Mouse (Mus musculus) kidney, adult 2 months (tissue): ENCODE results near the gene Micall1. TPM values are rescaled to one million over a fixed set of nuclear protein-coding genes. Genes with fewer than 3 reads are reported as not detected.

Source experiments
- DNase-seq: peaks from one replicate; pipeline ENCODE4 v3.0.0; 2021
- H3K27ac ChIP-seq: fragments of 200-500 bp; 2 replicates; pipeline ENCODE4 v1.5.1; 2012; ENCODE audit warnings: low read depth, low read length, control low read depth, inconsistent platforms; ENCODE audit not compliant: insufficient read depth
- H3K27me3 ChIP-seq: fragments of 200-500 bp; replicated peaks from 2 replicates; pipeline ENCODE4 v1.6.1; 2012; ENCODE audit warnings: mild to moderate bottlenecking, moderate library complexity, low read length, inconsistent platforms; ENCODE audit not compliant: control insufficient read depth, insufficient read depth
- H3K36me3 ChIP-seq: fragments of 200-500 bp; 2 replicates; pipeline ENCODE4 v1.6.1; 2012; ENCODE audit warnings: mild to moderate bottlenecking, moderate library complexity, low read length, inconsistent platforms; ENCODE audit not compliant: control insufficient read depth, insufficient read depth
- H3K4me1 ChIP-seq: fragments of 200-500 bp; 2 replicates; pipeline ENCODE4 v1.6.1; 2011; ENCODE audit warnings: low read length; ENCODE audit not compliant: control insufficient read depth, insufficient read depth
- H3K4me3 ChIP-seq: fragments of 200-500 bp; 2 replicates; pipeline ENCODE4 v1.5.1; 2011; ENCODE audit warnings: mild to moderate bottlenecking, low read depth, low read length, control low read depth; ENCODE audit not compliant: insufficient read depth
- CTCF ChIP-seq: fragments of 200-500 bp; conservative IDR thresholded peaks from 2 replicates; pipeline ENCODE4 v1.5.1; 2011; ENCODE audit warnings: low read depth, mild to moderate bottlenecking, control low read depth, low read length, moderate library complexity, mixed read lengths; ENCODE audit not compliant: insufficient read depth, insufficient read length
- POLR2A ChIP-seq: fragments of 200-500 bp; IDR thresholded peaks from one replicate; pipeline ENCODE4 v1.6.1; 2011; ENCODE audit warnings: low read depth, low read length, control low read depth
- WGBS: fragments of 180-500 bp; shearing (Covaris S2); methylation state at CpG from one replicate; pipeline ENCODE4 v1.1.7; 2018; 5-methylcytosine and 5-hydroxymethylcytosine counted together
- polyA plus RNA-seq: library from polyadenylated mRNA; depleted of rRNA; stranded (reverse); fragments of >200 nt; gene quantifications from 2 replicates; pipeline ENCODE4 v1.2.3, GENCODE M21; 2012; rRNA removed

Micall1 gene
- 23.3 and 24.5 TPM in 2 replicates for polyA plus RNA-seq

- no peak for TF ChIP-seq CTCF
- no peaks in the 10 kb centered on the region for H3K36me3 ChIP-seq
- peaks cover 12% of the 10 kb centered on the region for H3K4me1 ChIP-seq
- no peaks in the 10 kb centered on the region for H3K27me3 ChIP-seq
- WGBS = under 1% methylated on average over 54 of the region's 85 CpGs
- peak; percentile 88 for DNase-seq
- H3K27ac ChIP-seq = peak within 1 kb of the TSS; percentile 90
- peak within 1 kb of the TSS; percentile 93 for H3K4me3 ChIP-seq
Observed at GRCm38 (mm10) chr15:79108421-79109320, at the start of gene Micall1. TSS of gene Micall1 (plus strand) at chr15:79108898.

- peak; percentile 41 for DNase-seq
- H3K27ac ChIP-seq = peak overlapping the region; percentile 18
- H3K27me3 ChIP-seq = no peaks in the 10 kb centered on the region
- H3K4me1 ChIP-seq = peaks cover 5% of the 10 kb centered on the region; the same call in 1 of the 2 replicates
- 60% methylated on average over 14 of the region's 14 CpGs for WGBS
- TF ChIP-seq POLR2A (no peak), CTCF (no peak)
- H3K4me3 ChIP-seq = no peak overlapping the region
- H3K36me3 ChIP-seq = peaks cover 1% of the 10 kb centered on the region; the same call in 1 of the 2 replicates
Observed at GRCm38 (mm10) chr15:79060887-79061565, 47.7 kb upstream of the Micall1 start.

DNA sequence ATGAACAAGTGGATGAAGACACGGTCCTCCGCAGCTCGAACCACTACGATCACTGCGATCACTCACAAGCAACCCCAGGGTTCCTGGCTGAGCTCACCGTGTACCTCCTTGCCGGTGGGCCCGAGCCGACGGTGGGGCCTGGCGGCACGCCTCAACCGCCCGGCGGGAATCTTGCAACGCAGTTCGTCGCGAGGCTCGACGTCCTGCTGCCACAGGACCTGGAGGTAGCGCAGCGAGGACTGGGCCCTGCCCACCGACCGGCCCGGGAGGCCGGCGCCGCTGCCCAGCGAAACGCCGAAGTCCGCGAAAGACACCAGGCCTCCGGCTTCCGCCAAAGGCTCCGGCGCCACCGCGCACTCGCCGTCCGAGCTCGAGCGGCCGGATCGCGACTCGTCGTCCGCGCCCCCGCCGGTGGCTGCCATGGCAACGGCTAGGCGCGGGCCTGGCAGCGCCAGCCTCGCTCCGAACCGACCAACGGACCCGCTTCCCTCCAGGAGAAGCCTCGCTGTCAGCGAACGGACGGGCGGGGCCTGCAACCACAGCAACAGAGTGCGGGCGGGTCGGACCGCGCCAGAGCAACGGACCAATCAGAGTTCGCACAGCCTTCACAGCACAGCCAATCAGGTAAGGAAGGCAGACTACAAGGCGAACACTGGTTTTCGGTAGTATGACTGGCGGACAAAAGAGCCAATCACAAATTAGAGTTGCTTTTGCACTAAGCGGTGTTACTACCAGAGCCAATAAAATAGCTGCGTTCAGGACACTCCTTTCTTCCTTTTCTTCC is 46.1 kb upstream of the Micall1 start, which contains the start of gene Ankrd54:
Gene Ankrd54 (minus strand): TSS at position 518 of the 784 bp plus-strand sequence.
- Histone ChIP-seq H3K4me1 (peaks cover 5% of the 10 kb centered on the region; the same call in 1 of the 2 replicates), H3K27me3 (no peaks in the 10 kb centered on the region), H3K27ac (peak within 1 kb of the TSS; percentile 55), H3K4me3 (peak within 1 kb of the TSS; percentile 78), H3K36me3 (no peaks in the 10 kb centered on the region; the same call in 1 of the 2 replicates)
- peak; percentile 100 for DNase-seq
- under 1% methylated on average over 80 of the region's 80 CpGs for WGBS
- no peak for TF ChIP-seq CTCF
- peak; percentile 81 for TF ChIP-seq POLR2A

DNA sequence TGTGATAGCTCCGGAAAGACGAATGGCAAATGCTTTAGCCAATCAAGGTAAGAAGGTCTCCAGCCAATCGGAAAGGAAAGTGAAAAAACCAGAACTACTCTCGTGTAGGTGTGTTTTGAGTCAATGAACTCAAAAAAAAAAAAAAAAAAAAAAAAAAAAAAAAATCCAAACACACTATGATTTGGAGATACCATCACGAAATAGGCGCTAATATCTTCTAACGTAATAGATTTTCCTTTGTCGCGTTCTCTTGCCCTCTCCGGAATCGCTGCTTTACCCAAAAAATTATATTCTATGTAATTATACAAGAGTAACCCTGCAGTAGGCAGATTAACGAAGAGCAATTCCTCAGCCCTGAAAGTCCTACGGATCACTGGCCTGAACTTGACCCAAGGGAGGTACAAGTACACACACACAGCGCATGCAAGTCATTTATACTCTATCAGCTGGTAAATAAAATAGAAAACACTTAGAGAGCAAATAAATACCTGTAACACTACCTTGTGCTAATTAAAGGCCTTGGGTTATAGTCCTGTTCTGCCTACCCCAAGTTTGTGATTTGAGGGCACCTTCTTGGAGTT is 45.4 kb upstream of the Micall1 start:
- peak overlapping the region; percentile 36 for H3K27ac ChIP-seq
- H3K4me3 ChIP-seq = no peak overlapping the region
- no peak for TF ChIP-seq CTCF
- WGBS = 3% methylated on average over 14 of the region's 14 CpGs
- no peak for DNase-seq
- no peaks in the 10 kb centered on the region for H3K27me3 ChIP-seq
- no peaks in the 10 kb centered on the region; the same call in 1 of the 2 replicates for H3K36me3 ChIP-seq
- H3K4me1 ChIP-seq = peaks cover 5% of the 10 kb centered on the region; the same call in 1 of the 2 replicates

- H3K36me3 ChIP-seq = no peaks in the 10 kb centered on the region
- TF ChIP-seq POLR2A = no peak
- no peak for TF ChIP-seq CTCF
- DNase-seq = no peak
- peaks cover 5% of the 10 kb centered on the region; the same call in 1 of the 2 replicates for H3K4me1 ChIP-seq
- H3K27ac ChIP-seq = no peak overlapping the region
- no peaks in the 10 kb centered on the region for H3K27me3 ChIP-seq
- 42% methylated on average over 8 of the region's 8 CpGs for WGBS
- no peak overlapping the region for H3K4me3 ChIP-seq
Observed at GRCm38 (mm10) chr15:79065086-79065770, 43.5 kb upstream of the Micall1 start.

DNA sequence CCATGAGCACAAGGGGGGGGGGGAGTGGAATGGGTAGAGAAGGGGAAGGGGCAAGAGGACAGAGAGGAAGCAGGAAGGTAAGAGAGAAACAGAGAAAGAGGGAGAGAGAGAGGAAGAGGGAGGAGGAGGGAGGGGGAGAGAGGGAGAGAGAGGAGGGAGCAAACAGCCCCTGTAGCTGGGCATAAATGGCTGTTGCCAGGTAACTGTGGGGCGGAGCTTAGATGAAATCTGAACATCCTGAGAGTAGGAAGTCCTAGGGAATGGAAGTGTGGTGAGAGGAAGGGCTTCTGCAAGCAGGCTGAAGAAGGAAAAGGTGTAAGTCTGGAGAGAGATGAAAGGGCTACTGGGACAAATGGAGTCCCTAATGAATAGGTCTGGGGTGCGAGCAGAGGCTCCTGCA is 42.4 kb upstream of the Micall1 start:
- DNase-seq = peak; percentile 41
- no peak for TF ChIP-seq CTCF
- TF ChIP-seq POLR2A = no peak
- Histone ChIP-seq H3K27me3 (no peaks in the 10 kb centered on the region), H3K4me1 (peaks cover 5% of the 10 kb centered on the region; the same call in 1 of the 2 replicates), H3K36me3 (no peaks in the 10 kb centered on the region), H3K27ac (no peak overlapping the region), H3K4me3 (no peak overlapping the region)
- WGBS = 55% methylated on average over 2 of the region's 2 CpGs
